Mouse (Mus musculus) lung, postnatal 14 days (tissue): ENCODE results near the gene Gpr84.
"Not testable (repeated sequence)": the region's sequence is repeated elsewhere in the genome, so short reads cannot be mapped to it uniquely, and the experiment has no call there.

Experiments used
- DNase-seq: peaks from one replicate; pipeline ENCODE4 v3.0.0; 2021

Gene Gpr84

GRCm38 (mm10) chr15:103284647-103285046 is 25.8 kb downstream of the Gpr84 start:
- no peak for DNase-seq

- DNase-seq = peak; percentile 72
Measured at GRCm38 (mm10) chr15:103284066-103284465, 26.3 kb downstream of the Gpr84 start.

DNA sequence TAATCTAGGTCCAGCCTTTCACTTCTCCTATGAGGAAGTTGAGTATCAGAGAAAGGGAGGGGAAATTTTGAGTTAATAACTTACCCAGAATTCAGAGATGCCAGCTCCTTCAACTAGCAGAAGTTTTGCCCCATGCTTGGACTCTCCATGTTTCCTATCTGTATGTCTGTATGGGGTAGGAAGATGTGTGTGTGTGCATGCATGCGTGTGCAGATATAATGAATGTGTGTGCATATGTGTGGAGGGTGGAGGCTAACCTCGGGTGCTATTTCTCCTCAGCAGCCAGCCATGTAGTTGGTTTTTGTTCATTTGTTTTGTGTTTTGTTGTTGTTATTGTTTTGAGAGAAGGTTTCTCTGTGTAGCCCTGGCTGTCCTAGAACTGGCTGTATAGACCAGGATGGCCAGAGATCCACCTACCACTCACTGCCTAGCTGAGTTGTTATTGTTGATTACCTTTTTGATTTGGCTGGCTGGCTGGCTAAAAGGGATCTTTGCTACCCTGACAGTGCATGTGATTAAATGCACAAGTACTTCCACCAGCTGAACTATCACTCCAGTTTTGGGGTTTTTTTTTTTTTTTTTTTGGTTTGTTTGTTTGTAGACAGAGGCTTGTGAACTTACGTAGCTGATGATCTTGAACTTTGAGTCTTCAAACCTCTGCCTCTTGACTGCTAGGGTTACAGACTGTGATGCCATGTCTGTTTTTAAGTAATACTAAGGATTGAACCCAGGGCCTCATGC is 28.8 kb downstream of the Gpr84 start:
- no peak for DNase-seq

DNA sequence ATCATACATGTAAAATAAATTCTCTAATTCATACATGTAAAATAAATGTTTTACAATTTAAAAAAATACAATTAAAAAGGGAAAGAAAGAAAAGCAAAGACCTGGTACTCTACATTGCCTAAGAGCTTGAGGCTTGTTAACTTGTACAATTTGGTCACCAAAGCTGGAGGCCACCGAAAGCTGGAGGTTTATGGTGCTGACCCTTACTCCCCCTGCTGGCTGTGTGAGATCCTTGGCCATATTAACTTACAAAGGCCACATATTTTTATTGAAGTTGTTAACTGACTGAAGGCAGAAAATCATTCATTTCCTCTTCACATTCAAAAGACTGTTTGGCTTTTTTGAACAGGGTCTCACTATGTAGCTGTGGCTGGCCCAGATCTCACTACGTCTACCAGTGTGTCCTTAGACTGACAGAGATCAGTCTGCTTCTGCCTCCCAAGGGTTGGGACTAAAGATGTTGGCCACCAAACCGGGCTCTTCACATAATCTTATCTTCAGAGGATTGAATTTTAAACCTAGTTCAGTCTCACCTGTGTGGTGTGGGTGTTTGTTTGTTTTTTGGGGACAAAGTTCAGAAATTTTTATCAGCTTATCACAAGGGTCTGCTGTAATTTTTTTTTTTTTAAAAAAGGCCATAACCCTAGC is 29.5 kb downstream of the Gpr84 start:
- DNase-seq = peak; percentile 58

DNA sequence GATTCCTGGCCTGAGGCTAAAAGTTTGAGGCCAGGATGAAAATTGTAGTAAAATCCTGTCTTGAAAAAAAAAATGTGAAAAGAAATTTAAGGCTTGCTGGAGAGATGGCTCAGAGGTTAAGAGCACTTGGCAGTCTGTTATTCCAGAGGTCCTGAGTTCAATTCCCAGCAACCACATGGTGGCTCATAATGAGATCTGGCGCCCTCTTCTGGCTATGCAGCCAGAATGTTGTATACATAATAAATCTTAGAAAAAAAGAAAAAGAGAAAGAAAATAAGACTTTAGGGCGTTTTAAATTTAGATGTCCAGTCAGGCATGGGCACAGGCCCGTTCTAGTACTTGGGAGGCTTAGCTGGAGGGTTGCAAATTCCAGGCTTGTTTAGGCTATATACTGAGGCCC is 30.7 kb downstream of the Gpr84 start:
- DNase-seq = peak; percentile 53

DNA sequence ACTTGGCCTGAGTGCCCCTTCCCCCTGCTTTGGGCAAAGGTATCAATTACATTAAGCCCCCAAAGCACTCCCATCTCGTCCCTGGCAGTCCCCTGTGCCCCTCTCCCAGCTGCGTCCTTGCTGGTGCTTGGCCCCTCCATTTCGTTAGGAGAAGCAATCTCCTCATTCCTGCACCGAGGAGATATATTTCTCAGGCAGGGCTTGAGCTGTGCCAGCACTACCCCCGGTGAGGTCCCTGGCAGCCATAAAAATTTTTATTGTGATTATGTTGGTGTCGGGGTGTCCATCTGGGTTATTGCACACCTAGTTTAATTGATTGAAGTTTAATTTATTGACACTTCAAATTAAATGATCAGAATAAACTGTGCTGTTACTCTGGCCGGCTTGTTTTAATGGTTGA is 32.5 kb downstream of the Gpr84 start:
- no peak for DNase-seq

DNA sequence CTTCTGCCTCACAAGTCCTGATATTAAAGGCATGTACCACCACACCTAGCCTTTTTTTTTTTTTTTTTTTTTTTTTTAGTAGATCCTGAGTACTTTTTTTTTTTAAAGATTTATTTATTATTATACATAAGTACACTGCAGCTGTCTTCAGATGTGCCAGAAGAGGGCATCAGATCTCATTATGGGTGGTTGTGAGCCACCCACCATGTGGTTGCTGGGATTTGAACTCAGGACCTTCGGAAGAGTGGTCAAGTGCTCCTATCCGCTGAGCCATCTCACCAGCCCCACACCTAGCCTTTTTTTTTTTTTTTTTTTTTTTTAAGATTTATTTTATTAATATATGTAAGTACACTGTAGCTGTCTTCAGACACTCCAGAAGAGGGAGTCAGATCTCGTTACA is 34.5 kb downstream of the Gpr84 start:
- DNase-seq = not testable (repeated sequence)

GRCm38 (mm10) chr15:103272419-103273279 is 37.8 kb downstream of the Gpr84 start, which contains the start of gene Copz1:
Gene Copz1, plus strand, starts transcription at chr15:103272714.
- DNase-seq = peak; percentile 93

DNA sequence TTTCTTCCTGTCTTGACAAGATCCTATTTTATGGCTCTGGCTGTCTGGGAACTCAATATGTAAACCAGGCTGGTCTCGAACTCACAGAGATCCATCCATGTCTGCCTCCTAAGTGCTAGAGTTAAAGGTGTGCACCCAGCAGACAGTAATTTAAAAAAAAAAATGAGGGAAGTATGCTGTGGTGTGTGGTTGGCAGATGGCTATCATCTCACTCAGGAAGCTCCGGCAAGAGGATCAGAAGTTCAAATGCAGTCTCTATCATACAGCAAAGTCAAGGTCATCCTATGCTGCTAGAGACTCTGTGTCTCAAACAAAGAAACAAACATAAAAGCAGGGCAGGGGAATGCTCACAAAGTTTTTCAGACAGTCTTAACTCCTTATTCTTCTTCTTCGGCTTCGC is 41.5 kb downstream of the Gpr84 start:
- DNase-seq = no peak

GRCm38 (mm10) chr15:103264794-103265193 is 45.6 kb downstream of the Gpr84 start:
- DNase-seq = no peak

DNA sequence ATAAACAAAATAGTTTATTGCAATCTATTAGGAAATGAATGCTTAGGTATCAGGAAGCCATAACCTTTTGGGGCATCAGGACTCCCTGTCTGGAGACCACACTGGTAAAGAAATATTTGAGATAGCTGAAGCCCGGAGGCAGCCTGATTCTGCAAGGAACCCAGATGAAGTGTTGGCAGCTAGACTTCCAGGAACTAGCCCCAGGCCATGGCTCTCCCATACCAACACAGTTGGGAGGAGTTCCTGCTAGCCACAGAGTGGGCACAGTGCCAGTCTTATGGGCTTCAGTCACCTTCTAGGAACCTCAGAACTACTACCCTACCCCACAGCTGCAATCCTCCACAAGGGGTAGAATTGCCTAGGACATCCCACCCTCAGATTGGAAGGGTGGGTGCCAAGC is 50.4 kb downstream of the Gpr84 start:
- peak; percentile 32 for DNase-seq

- DNase-seq = no peak
Measured at GRCm38 (mm10) chr15:103259162-103259561, 51.2 kb downstream of the Gpr84 start.
